Mouse (Mus musculus) liver, postnatal 0 days (tissue): Measurements from ENCODE around the gene Ccdc6. TPM values are rescaled to one million over a fixed set of nuclear protein-coding genes. Genes with fewer than 3 reads are reported as not detected.

ENCODE experiments used
- ATAC-seq: fragments of 200-750 bp; cut with Nextera tagmentation; 2 replicates; pipeline ENCODE4 v1.8.0; 2017; ENCODE audit warnings: mild to moderate bottlenecking, moderate library complexity
- DNase-seq: peaks from one replicate; pipeline ENCODE4 v3.0.0-alpha.2; 2016
- H3K27ac ChIP-seq: fragments of 300-500 bp; sonication (generic); 2 replicates; pipeline ENCODE4 v1.5.1; 2014; ENCODE audit warnings: antibody characterized with exemption, moderate library complexity, mild to moderate bottlenecking, low read depth
- H3K27me3 ChIP-seq: fragments of 300-500 bp; sonication (generic); 2 replicates; pipeline ENCODE4 v1.6.1; 2014; ENCODE audit warnings: low read length, control low read depth, mixed read lengths; ENCODE audit not compliant: insufficient read depth
- H3K36me3 ChIP-seq: fragments of 300-500 bp; sonication (generic); replicated peaks from 2 replicates; pipeline ENCODE4 v1.6.1; 2014; ENCODE audit warnings: mild to moderate bottlenecking, control low read depth, low read length, moderate library complexity, mixed read lengths; ENCODE audit not compliant: insufficient read depth
- H3K4me1 ChIP-seq: fragments of 300-500 bp; sonication (generic); 2 replicates; pipeline ENCODE4 v1.6.1; 2014; ENCODE audit warnings: antibody characterized with exemption, mild to moderate bottlenecking, control low read depth; ENCODE audit not compliant: insufficient read depth
- H3K4me2 ChIP-seq: fragments of 300-500 bp; sonication (generic); 2 replicates; pipeline ENCODE4 v1.6.1; 2014; ENCODE audit warnings: low read depth, mild to moderate bottlenecking, low read length, moderate library complexity, mixed read lengths
- H3K4me3 ChIP-seq: fragments of 300-500 bp; sonication (generic); 2 replicates; pipeline ENCODE4 v1.5.1; 2014; ENCODE audit warnings: low read depth, low read length
- H3K9ac ChIP-seq: fragments of 300-500 bp; sonication (generic); replicated peaks from 2 replicates; pipeline ENCODE4 v1.6.1; 2014; ENCODE audit warnings: mild to moderate bottlenecking, moderate library complexity
- H3K9me3 ChIP-seq: fragments of 300-500 bp; sonication (generic); 2 replicates; pipeline ENCODE4 v1.6.1; 2016; ENCODE audit warnings: mild to moderate bottlenecking, control low read depth, low read length, mixed read lengths
- CTCF ChIP-seq: sonication (generic); IDR thresholded peaks from 2 replicates; pipeline ENCODE4 v1.5.1; 2016; ENCODE audit warnings: antibody characterized with exemption, low read depth
- EP300 ChIP-seq: IDR thresholded peaks from 2 replicates; pipeline ENCODE4 v1.6.1; 2016; ENCODE audit warnings: antibody characterized with exemption, low read depth, mild to moderate bottlenecking
- WGBS: fragments of 180-500 bp; shearing (Covaris S2); extraction: QIAGEN DNeasy Blood & Tissue Kit; methylation state at CpG from one replicate; pipeline ENCODE4 v1.1.7; 2014; ENCODE audit not compliant: insufficient replicate concordance; 5-methylcytosine and 5-hydroxymethylcytosine counted together
- polyA plus RNA-seq: library from polyadenylated mRNA; unstranded; fragments of >200 nt; fragmentation: Nextera tagmentation; extraction: Ambion mirVana; gene quantifications from 2 replicates; pipeline ENCODE4 v1.2.1, GENCODE M21; 2015

Gene Ccdc6
- polyA plus RNA-seq, 1 experiment from 2014 or later: 6.3 TPM

DNA sequence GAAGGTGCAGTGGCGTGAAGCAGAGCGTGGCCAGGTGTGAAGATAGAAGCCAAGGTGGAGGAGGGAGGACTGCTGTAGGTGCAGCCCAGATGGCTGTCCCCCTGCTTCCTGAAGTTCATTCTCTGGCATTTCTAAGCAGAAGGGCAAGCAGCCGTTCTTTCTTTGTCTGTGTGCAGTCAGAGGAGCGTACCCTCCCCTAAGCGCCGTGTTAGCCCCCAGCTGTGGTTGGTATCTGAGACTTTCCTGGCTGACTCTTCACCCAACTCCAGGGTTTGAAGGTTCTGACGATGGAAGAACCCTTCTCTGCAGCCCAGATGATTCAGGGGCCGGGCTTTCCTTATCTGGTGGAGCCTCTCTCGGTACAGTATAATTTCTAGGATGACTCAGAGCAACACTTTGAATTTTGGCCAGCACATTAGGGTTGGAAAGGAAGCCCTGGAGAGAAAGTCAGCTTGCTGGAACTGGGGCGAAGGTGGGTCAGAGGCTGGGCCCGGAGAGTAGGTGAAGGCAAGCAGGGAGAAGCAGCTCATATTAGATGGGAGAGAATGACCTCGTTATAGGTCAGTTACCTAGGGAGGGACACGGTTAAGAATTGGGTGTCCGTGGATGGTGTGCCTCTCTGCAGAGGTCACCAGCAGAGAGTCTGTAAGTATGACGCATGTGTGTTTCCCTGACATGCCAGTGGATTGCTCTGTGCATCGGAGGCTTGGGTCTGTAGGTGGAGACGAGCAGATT, 23.9 kb downstream of the Ccdc6 start:
- DNase-seq (no peak), ATAC-seq (peak; percentile 62)
- Histone ChIP-seq H3K4me1 (peaks cover 50% of the 10 kb centered on the region), H3K36me3 (no peaks in the 10 kb centered on the region), H3K4me2 (peak overlapping the region; percentile 55), H3K9ac (peak overlapping the region; percentile 45), H3K4me3 (peak overlapping the region; percentile 14; the same call in 1 of the 2 replicates), H3K27me3 (no peaks in the 10 kb centered on the region), H3K27ac (peak overlapping the region; percentile 66), H3K9me3 (no peaks in the 10 kb centered on the region)
- WGBS: 53% methylated on average over 17 of the region's 17 CpGs
- TF ChIP-seq EP300 (no peak), CTCF (no peak)

DNA sequence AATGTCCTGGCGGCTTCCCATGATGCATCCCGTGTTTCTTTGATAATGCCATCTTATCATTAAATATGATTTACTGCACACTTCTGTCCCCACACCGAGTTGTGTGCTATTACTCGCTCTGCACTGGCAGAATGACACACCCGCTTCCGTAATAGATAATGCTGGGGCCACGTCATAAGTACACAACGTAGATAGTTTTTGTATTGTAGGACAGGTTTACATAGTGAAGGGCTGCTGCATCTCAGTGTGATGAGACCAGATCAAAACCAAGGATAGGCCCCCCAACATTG, 24.4 kb downstream of the Ccdc6 start:
- H3K4me2 ChIP-seq: peak overlapping the region; percentile 55
- TF ChIP-seq EP300: no peak
- TF ChIP-seq CTCF: no peak
- DNase-seq (no peak), ATAC-seq (peak; percentile 31)
- no peaks in the 10 kb centered on the region for H3K36me3 ChIP-seq
- H3K27ac ChIP-seq: peak overlapping the region; percentile 66
- no peaks in the 10 kb centered on the region for H3K9me3 ChIP-seq
- peaks cover 55% of the 10 kb centered on the region for H3K4me1 ChIP-seq
- H3K4me3 ChIP-seq: no peak overlapping the region
- no peak overlapping the region; the same call in 1 of the 2 replicates for H3K9ac ChIP-seq
- H3K27me3 ChIP-seq: no peaks in the 10 kb centered on the region
- 52% methylated on average over 8 of the region's 8 CpGs for WGBS

DNA sequence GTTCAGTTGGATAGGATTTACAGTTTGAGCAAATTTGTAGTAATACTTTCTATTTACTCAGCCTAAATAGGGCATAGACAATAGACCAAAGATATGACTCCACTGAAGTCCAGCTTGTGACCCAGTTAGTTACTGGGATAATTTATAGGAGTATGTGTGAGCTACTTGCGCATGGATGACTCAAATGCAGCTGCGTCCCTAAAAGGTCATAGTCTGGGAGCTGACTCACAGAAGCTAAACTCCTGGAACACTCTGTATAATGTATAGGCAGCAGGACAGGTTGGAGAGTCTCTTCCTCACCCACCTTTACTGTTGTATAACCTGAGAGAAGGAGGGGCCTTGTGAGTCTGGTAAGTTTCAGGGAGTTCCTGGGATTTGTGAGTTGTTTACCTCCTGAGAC, 26.5 kb downstream of the Ccdc6 start:
- Histone ChIP-seq H3K36me3 (no peaks in the 10 kb centered on the region), H3K4me3 (no peak overlapping the region), H3K9ac (no peak overlapping the region), H3K4me2 (no peak overlapping the region), H3K9me3 (no peaks in the 10 kb centered on the region), H3K4me1 (peaks cover 63% of the 10 kb centered on the region), H3K27ac (no peak overlapping the region), H3K27me3 (no peaks in the 10 kb centered on the region)
- WGBS: 100% methylated on average over 2 of the region's 2 CpGs
- TF ChIP-seq CTCF (no peak), EP300 (no peak)
- DNase-seq (no peak), ATAC-seq (no peak)

DNA sequence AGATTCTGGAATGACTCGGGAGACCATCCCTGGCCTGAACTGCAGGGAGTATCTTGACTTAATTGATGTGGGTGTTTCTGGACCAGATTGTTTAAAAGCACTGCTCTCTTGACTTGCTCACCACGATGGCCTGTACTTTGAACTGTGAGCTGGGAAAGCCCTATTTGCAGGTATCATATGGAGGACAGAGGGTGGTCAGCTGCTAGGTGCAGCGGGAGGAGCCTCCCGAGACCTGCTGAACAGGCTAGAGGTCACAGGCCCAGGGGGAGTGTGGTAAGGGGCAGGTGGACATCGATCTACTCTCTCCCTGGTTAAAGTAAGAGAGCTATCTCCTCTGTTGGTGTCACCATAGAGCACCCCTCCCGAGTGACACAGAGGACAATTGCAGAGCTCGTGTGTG, 28.6 kb downstream of the Ccdc6 start:
- H3K27me3 ChIP-seq: no peaks in the 10 kb centered on the region
- peak overlapping the region; percentile 59; the same call in 1 of the 2 replicates for H3K27ac ChIP-seq
- H3K9me3 ChIP-seq: no peaks in the 10 kb centered on the region
- no peak overlapping the region for H3K4me3 ChIP-seq
- peaks cover 49% of the 10 kb centered on the region for H3K4me1 ChIP-seq
- 59% methylated on average over 7 of the region's 7 CpGs for WGBS
- TF ChIP-seq EP300 (peak; percentile 34; the same call in 1 of the 2 replicates), CTCF (no peak)
- H3K36me3 ChIP-seq: no peaks in the 10 kb centered on the region
- DNase-seq (no peak), ATAC-seq (peak; percentile 63)
- H3K9ac ChIP-seq: no peak overlapping the region
- peak overlapping the region; percentile 30; the same call in 1 of the 2 replicates for H3K4me2 ChIP-seq

DNA sequence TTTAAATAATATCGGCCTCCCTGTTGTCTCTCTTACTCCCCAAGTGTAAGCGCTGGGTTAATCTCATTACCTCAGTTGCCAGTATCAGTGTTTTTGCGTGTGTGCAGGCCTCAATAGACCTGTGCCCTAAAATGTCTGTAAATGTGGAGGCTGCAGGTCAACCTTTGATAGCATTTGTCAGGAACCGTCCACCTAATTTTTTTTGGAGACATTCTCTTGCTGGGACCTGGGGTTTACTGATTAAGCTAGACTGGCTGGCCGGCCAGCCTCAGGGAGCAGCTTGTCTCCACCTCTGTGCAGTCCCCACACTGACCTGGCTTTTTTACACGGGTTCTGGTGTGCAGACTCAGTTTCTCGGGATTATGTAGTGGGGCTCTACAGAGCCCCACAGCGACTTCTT, 30.4 kb downstream of the Ccdc6 start:
- TF ChIP-seq CTCF (no peak), EP300 (peak; percentile 98)
- peak overlapping the region; percentile 83 for H3K27ac ChIP-seq
- no peaks in the 10 kb centered on the region for H3K27me3 ChIP-seq
- peaks cover 47% of the 10 kb centered on the region for H3K4me1 ChIP-seq
- H3K4me3 ChIP-seq: no peak overlapping the region
- no peaks in the 10 kb centered on the region for H3K36me3 ChIP-seq
- ATAC-seq (peak; percentile 89), DNase-seq (no peak)
- H3K9ac ChIP-seq: peak overlapping the region; percentile 21; the same call in 1 of the 2 replicates
- H3K9me3 ChIP-seq: no peaks in the 10 kb centered on the region
- 41% methylated on average over 8 of the region's 8 CpGs for WGBS
- H3K4me2 ChIP-seq: peak overlapping the region; percentile 47

DNA sequence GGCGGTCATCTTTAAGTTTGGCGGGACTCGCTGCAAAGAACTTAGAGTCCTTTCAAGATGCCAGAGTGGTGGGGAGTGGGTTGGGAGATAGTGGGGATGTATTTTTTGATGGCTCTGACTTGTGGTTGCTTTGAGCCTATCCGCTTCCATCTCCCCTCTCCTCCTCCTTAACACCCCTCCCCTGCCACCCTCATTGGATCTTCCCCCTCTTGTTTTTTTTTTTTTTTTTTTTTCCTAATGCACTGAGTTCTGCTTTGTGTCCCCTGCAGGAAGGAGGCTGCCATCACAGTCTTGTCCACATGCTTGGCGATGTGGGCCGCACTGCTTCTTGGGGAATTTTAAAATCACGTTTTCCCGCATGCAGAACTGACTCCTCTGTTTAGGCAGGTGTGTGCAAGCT, 31.5 kb downstream of the Ccdc6 start:
- ATAC-seq (no peak), DNase-seq (no peak)
- H3K36me3 ChIP-seq: no peaks in the 10 kb centered on the region
- H3K4me2 ChIP-seq: no peak overlapping the region
- no peaks in the 10 kb centered on the region for H3K27me3 ChIP-seq
- no peak overlapping the region for H3K9ac ChIP-seq
- H3K27ac ChIP-seq: peak overlapping the region; percentile 83; the same call in 1 of the 2 replicates
- H3K9me3 ChIP-seq: no peaks in the 10 kb centered on the region
- no peak overlapping the region for H3K4me3 ChIP-seq
- WGBS: 80% methylated on average over 8 of the region's 8 CpGs
- H3K4me1 ChIP-seq: peaks cover 57% of the 10 kb centered on the region
- TF ChIP-seq EP300: no peak
- no peak for TF ChIP-seq CTCF
